8 mouse cellular contexts compared by ENCODE assay signal in genomic region chr3:142708849-142709419, GRCm38 (mm10). TPM values are rescaled to one million over a fixed set of nuclear protein-coding genes. Genes with fewer than 3 reads are reported as not detected.
A peak's percentile ranks its signal among the peaks of the same experiment; 100 is the strongest.
DNase-seq lines count a peak whose midpoint lies in the region; ATAC-seq and TF ChIP-seq lines count a peak whose summit lies in the region.

No protein-coding gene starts in this region.

- no peak for TF ChIP-seq POLR2A in lung, adult 2 months (IDR thresholded peaks at IDR 0.05; ENCODE audit: borderline replicate concordance, extremely low read depth, low read depth, low read length)

- no peak overlapping the region for H3K27ac ChIP-seq in ES-E14 (ENCODE audit: insufficient read depth, low read depth, low read length, poor library complexity, severe bottlenecking)

- peak; percentile 73 for DNase-seq in ES-E14 (ENCODE audit: low read depth, low spot score)
- DNase-seq in adrenal gland, postnatal 36 days, result peak; percentile 64 to 76
- peak; percentile 72 to 85 for DNase-seq in heart, postnatal 14 days
- peak; percentile 57 to 88 for DNase-seq in layer of hippocampus, adult 18-20 months (ENCODE audit: low spot score in 2 of 2)
- DNase-seq in lung, adult 2 months, result peak; percentile 56
- DNase-seq in ovary, postnatal 14 days (ENCODE audit: low spot score), result peak; percentile 74
- peak; percentile 75 for DNase-seq in thymus, postnatal 4 days

- H3K36me3 ChIP-seq in ES-E14 (ENCODE audit: control insufficient read depth, insufficient read depth, low read length, poor library complexity, severe bottlenecking), result peaks cover 5% of the 10 kb centered on the region; the same call in 1 of the 2 replicates

- intact Hi-C loops in heart, postnatal 14 days (cut with DNase I), result loop anchor here (1.0 to 2.0 kb wide), 2 partner anchors 70 to 216 kb away; partner anchors contain the start of gene Gbp5

- H3K9me3 ChIP-seq in ES-E14 (ENCODE audit: control insufficient read depth, insufficient read depth, low read depth, low read length), result no peaks in the 10 kb centered on the region

- H3K4me3 ChIP-seq in ES-E14 (ENCODE audit: insufficient read depth in 1 of 2, low read depth in 1 of 2, low read length in 2 of 2, poor library complexity in 1 of 2, severe bottlenecking in 1 of 2), result no peak overlapping the region
- no peak overlapping the region for H3K4me3 ChIP-seq in lung, adult 2 months (replicated peaks; ENCODE audit: extremely low read depth, low read depth, low read length)

- in situ Hi-C loops in ES-E14 (cut with MboI; ENCODE audit: low sequenced_read_pairs in 2 of 2, unreplicated experiment in 2 of 2), result loop anchor here (10.0 to 25.0 kb wide), 3 partner anchors 64 to 222 kb away; partner anchors contain the start of gene Gbp5 (in 2 of the 2)

- whole genome bisulfite sequencing in lung, adult 2 months, result 41% methylated on average over 13 of the region's 13 CpGs

- H3K9ac ChIP-seq in ES-E14 (ENCODE audit: insufficient read depth, low read depth, low read length, poor library complexity, severe bottlenecking), result no peak overlapping the region

- ATAC-seq in erythroblast, adult 5-6 weeks (replicated peaks; ENCODE audit: low FRiP score, poor library complexity, severe bottlenecking), result peak; percentile 69; the same call in 1 of the 2 replicates

- TF ChIP-seq CTCF in lung, adult 2 months (IDR thresholded peaks at IDR 0.05; ENCODE audit: insufficient read depth, low read length), result peak; percentile 28; the same call in 1 of the 2 replicates

- peaks cover 0 to 9% of the 10 kb centered on the region in 2 experiments; a peak in 2 of 4 replicates for H3K4me1 ChIP-seq in ES-E14 (ENCODE audit: control insufficient read depth in 2 of 2, insufficient read depth in 2 of 2, low read length in 2 of 2, poor library complexity in 1 of 2)
- H3K4me1 ChIP-seq in lung, adult 2 months (ENCODE audit: control insufficient read depth, insufficient read depth, low read length), result no peaks in the 10 kb centered on the region

TF ChIP-seq in ES-E14, 5 proteins besides CTCF, POLR2A, EP300 and RAD21:
- peak; percentile 46; the same call in 1 of the 2 replicates for TF ChIP-seq ZC3H11A (IDR thresholded peaks at IDR 0.05; ENCODE audit: borderline replicate concordance, low read depth, low read length)
- TF ChIP-seq ZNF384 (IDR thresholded peaks at IDR 0.05; ENCODE audit: low read depth, low read length), result no peak
TF ChIP-seq in ES-E14: peak in this region for 1.

RNA-seq across cellular contexts. Expression of gene Kyat3, which starts 8.1 kb away (rescaled TPM):
- total RNA-seq in ES-E14 (2012; rRNA removed), result 8.2 and 11.7 TPM in 2 replicates
- total RNA-seq in adrenal gland, postnatal 36 days (2021), result 10 to 100 TPM; 15.7 to 36.3 TPM
- 0.19 and 9.4 TPM in 2 replicates for total RNA-seq in erythroblast, adult 5-6 weeks (2015; ENCODE audit: low replicate concordance)
- total RNA-seq in erythroblast, adult 5-6 weeks (2017; ENCODE audit: low replicate concordance), result 0.51 and 2.5 TPM in 2 replicates
- total RNA-seq in heart, postnatal 14 days (2021), result 1 to 10 TPM; 5.4 to 8.2 TPM
- total RNA-seq in layer of hippocampus, adult 18-20 months (2021), result 1 to 10 TPM; 5.7 to 6.1 TPM
- polyA plus RNA-seq in lung, adult 2 months (2012; rRNA removed), result 1.4 and 2.4 TPM in 2 replicates

RNA-seq across cellular contexts. Expression of gene Gtf2b, which starts 55.9 kb away (rescaled TPM):
- 27.7 and 45.6 TPM in 2 replicates for total RNA-seq in ES-E14 (2012; rRNA removed)
- total RNA-seq in adrenal gland, postnatal 36 days (2021), result 10 to 100 TPM; 65.0 to 65.6 TPM
- total RNA-seq in erythroblast, adult 5-6 weeks (2015; ENCODE audit: low replicate concordance), result 33.0 and 35.5 TPM in 2 replicates
- 35.1 and 48.7 TPM in 2 replicates for total RNA-seq in erythroblast, adult 5-6 weeks (2017; ENCODE audit: low replicate concordance)
- 10 to 100 TPM; 20.4 to 21.7 TPM for total RNA-seq in heart, postnatal 14 days (2021)
- total RNA-seq in layer of hippocampus, adult 18-20 months (2021), result 10 to 100 TPM; 45.1 to 46.0 TPM
- polyA plus RNA-seq in lung, adult 2 months (2012; rRNA removed), result 18.0 and 20.7 TPM in 2 replicates
